Mouse (Mus musculus) E14TG2a.4 (cell line): ENCODE measurements at regions not wholly inside any gene's neighbourhood (a gene's known extent, or its start where the extent isn't known, plus 50 kb on each side); places are given as distances from the start of the nearest gene placed in this dataset.

Experiments used
- CTCF ChIP-seq: conservative IDR thresholded peaks from 2 replicates; pipeline ENCODE4 v1.5.1; 2014; ENCODE audit warnings: low read length
- NANOG ChIP-seq: IDR thresholded peaks from 2 replicates; pipeline ENCODE4 v1.6.1; 2014; ENCODE audit warnings: borderline replicate concordance, low read length, mixed read lengths
- POU5F1 ChIP-seq: IDR thresholded peaks from 2 replicates; pipeline ENCODE4 v1.6.1; 2014; ENCODE audit warnings: low read length, borderline replicate concordance

GRCm38 (mm10) chr3:18428908-18429307, 480.7 kb downstream of the Cypt12 start:
- TF ChIP-seq CTCF (no peak), NANOG (no peak), POU5F1 (no peak)
